Comparison of ENCODE assay signal across 12 mouse cellular contexts in the genomic region with DNA sequence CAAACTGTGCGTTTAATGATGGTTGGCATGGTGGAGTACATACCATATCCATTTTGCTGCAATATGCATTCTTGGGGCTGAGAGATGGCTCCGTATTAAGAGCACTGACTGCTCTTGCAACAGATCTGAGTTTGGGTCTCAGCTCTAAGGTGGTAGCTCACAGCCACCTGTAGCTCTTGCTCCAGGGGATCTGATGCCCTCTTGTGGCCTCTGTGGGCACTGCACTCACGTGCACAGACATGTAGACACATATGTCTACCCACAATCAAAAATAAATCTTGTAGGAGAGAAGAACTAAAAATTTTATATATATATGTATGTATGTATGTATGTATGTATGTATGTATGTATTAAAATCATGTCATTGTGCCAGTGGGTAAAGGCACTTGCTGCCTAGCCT.
A peak's percentile ranks its signal among the peaks of the same experiment; 100 is the strongest.
DNase-seq lines count a peak whose midpoint lies in the region; ATAC-seq and TF ChIP-seq lines count a peak whose summit lies in the region.
"Had no signal": no experiment of that assay in that cellular context is flagged by ENCODE, and none has a peak within 500 bp of the region (broad histone marks: within the 10 kb centered on the region; RNA-seq: fewer than 3 reads in every experiment).

No protein-coding gene starts in this region.

- no peaks in the 10 kb centered on the region for H3K27me3 ChIP-seq in forebrain, postnatal 0 days (ENCODE audit: insufficient read depth, low read length)
- peaks cover 22% of the 10 kb centered on the region for H3K27me3 ChIP-seq in forebrain, embryonic 10.5 days (ENCODE audit: poor library complexity, severe bottlenecking)
- no peaks in the 10 kb centered on the region for H3K27me3 ChIP-seq in lung, postnatal 0 days (replicated peaks; ENCODE audit: insufficient read depth, low read length)
- H3K27me3 ChIP-seq: Patski had no signal

- H3K9me3 ChIP-seq in forebrain, postnatal 0 days (ENCODE audit: low read length) = no peaks in the 10 kb centered on the region
- peaks cover 8% of the 10 kb centered on the region for H3K9me3 ChIP-seq in forebrain, embryonic 10.5 days
- H3K9me3 ChIP-seq in lung, postnatal 0 days (ENCODE audit: low read length) = no peaks in the 10 kb centered on the region
- H3K9me3 ChIP-seq: heart, embryonic 15.5 days had no signal

- no peak for DNase-seq in forebrain, postnatal 0 days
- DNase-seq in forebrain, embryonic 10.5 days (ENCODE audit: extremely low spot score, low spot score) = no peak
- no peak for DNase-seq in lung, postnatal 0 days (ENCODE audit: low spot score)
- no peak for DNase-seq in lung, adult 18-20 months
- peak; percentile 69 for DNase-seq in testis, postnatal 10 days (ENCODE audit: low spot score)
- no peak for DNase-seq in frontal cortex, postnatal 25 days (ENCODE audit: low spot score in 2 of 2)
- DNase-seq: cerebellum, adult 18-20 months; layer of hippocampus, adult 9-11 months had no signal

- no peak for ATAC-seq in forebrain, postnatal 0 days
- no peak for ATAC-seq in lung, postnatal 0 days
- no peak for ATAC-seq in megakaryocyte-erythroid progenitor cell, adult 5-6 weeks (replicated peaks; ENCODE audit: low FRiP score, low TSS enrichment, poor library complexity, severe bottlenecking)
- ATAC-seq: Patski had no signal

- peak; percentile 50 for TF ChIP-seq CTCF in forebrain, postnatal 0 days (IDR thresholded peaks at IDR 0.05; ENCODE audit: low read depth)
- peak; percentile 55 for TF ChIP-seq CTCF in lung, postnatal 0 days (IDR thresholded peaks at IDR 0.05)
- TF ChIP-seq CTCF in cortical plate, adult 2 months (IDR thresholded peaks at IDR 0.05; ENCODE audit: extremely low read depth, insufficient read depth, low read length) = peak; percentile 15; the same call in 1 of the 2 replicates

- no peak for TF ChIP-seq EP300 in lung, postnatal 0 days (IDR thresholded peaks at IDR 0.05)

- H3K4me1 ChIP-seq in forebrain, postnatal 0 days (ENCODE audit: insufficient read depth) = no peaks in the 10 kb centered on the region
- peaks cover 31% of the 10 kb centered on the region for H3K4me1 ChIP-seq in forebrain, embryonic 10.5 days
- no peaks in the 10 kb centered on the region for H3K4me1 ChIP-seq in lung, postnatal 0 days (ENCODE audit: insufficient read depth, low read depth, low read length)
- H3K4me1 ChIP-seq in cortical plate, adult 2 months (ENCODE audit: control insufficient read depth, insufficient read depth, low read length) = no peaks in the 10 kb centered on the region

- no peak overlapping the region for H3K9ac ChIP-seq in forebrain, postnatal 0 days
- H3K9ac ChIP-seq in lung, postnatal 0 days (replicated peaks; ENCODE audit: low read depth) = no peak overlapping the region
- H3K9ac ChIP-seq: heart, embryonic 15.5 days had no signal

- TF ChIP-seq POLR2A in cortical plate, adult 2 months (IDR thresholded peaks at IDR 0.05; ENCODE audit: extremely low read depth, insufficient read depth, low read length) = no peak

- no peak overlapping the region for H3K27ac ChIP-seq in forebrain, postnatal 0 days (ENCODE audit: low read depth, low read length)
- no peak overlapping the region for H3K27ac ChIP-seq in forebrain, embryonic 10.5 days
- no peak overlapping the region for H3K27ac ChIP-seq in lung, postnatal 0 days (ENCODE audit: low read length)
- H3K27ac ChIP-seq in cortical plate, adult 2 months (ENCODE audit: insufficient read depth, low read length) = no peak overlapping the region
- H3K27ac ChIP-seq: heart, embryonic 15.5 days had no signal

- H3K4me3 ChIP-seq in forebrain, postnatal 0 days (ENCODE audit: low read depth, low read length) = no peak overlapping the region
- H3K4me3 ChIP-seq in forebrain, embryonic 10.5 days = no peak overlapping the region
- H3K4me3 ChIP-seq in lung, postnatal 0 days (ENCODE audit: low read depth, low read length) = no peak overlapping the region
- no peak overlapping the region for H3K4me3 ChIP-seq in cortical plate, adult 2 months (ENCODE audit: insufficient read depth, low read length)
- H3K4me3 ChIP-seq: heart, embryonic 15.5 days had no signal

- 91% methylated on average over 3 of the region's 3 CpGs for WGBS in forebrain, postnatal 0 days
- WGBS in forebrain, embryonic 10.5 days = 90% methylated on average over 3 of the region's 3 CpGs
- 86% methylated on average over 3 of the region's 3 CpGs for WGBS in lung, postnatal 0 days

- no peaks in the 10 kb centered on the region for H3K36me3 ChIP-seq in forebrain, postnatal 0 days (ENCODE audit: insufficient read depth)
- H3K36me3 ChIP-seq in forebrain, embryonic 10.5 days (replicated peaks) = no peaks in the 10 kb centered on the region
- H3K36me3 ChIP-seq in lung, postnatal 0 days (ENCODE audit: insufficient read depth, low read length) = no peaks in the 10 kb centered on the region
- H3K36me3 ChIP-seq: heart, embryonic 15.5 days had no signal

- H3K4me2 ChIP-seq in forebrain, postnatal 0 days (ENCODE audit: low read depth) = no peak overlapping the region
- H3K4me2 ChIP-seq in lung, postnatal 0 days (replicated peaks; ENCODE audit: low read depth, low read length) = no peak overlapping the region
- H3K4me2 ChIP-seq: heart, embryonic 15.5 days had no signal
